Mouse (Mus musculus): ENCODE data around the gene Ctbp2. TPM values are rescaled to one million over a fixed set of nuclear protein-coding genes. Genes with fewer than 3 reads are reported as not detected.

Gene Ctbp2
- total and polyA plus RNA-seq, 3 experiments: 74.9 to 90.7 TPM; not detected in 1

DNA sequence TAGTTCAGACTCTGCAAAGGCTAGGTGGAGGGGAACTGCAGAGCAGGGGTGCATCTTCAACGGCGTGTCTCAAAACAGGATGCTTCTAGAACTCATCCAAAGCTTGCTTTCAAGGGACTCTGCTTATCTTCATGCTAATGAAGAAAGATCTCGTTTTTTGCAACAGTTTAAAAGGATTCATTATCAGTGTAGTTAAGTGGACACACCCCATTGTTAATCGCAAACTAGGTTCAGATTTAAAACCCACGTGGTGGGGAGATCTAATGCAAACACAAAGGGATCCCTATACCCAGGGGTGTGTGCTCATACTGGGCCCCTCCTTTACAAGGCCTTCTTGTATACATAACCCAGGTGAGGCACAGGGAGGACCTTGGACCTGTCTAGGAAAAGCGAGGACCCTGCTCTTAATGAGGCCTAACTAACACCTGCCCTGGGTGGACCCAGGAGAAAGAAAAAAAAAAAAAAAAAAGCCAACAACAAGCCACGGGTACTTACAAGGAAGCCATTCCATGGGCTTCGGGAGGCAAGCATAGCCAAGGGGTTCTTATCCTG, 94.6 kb downstream of the Ctbp2 start:
- H3K4me3 ChIP-seq (ENCODE audit: control insufficient read depth in 1 of 2, insufficient read depth in 1 of 2, low read depth in 2 of 2, low read length in 2 of 2): no peak overlapping the region
- TF ChIP-seq RCOR1 (IDR thresholded peaks at IDR 0.05; ENCODE audit: low read depth, low read length): peak; percentile 91
- peak; percentile 80 for TF ChIP-seq MAX (IDR thresholded peaks at IDR 0.05; ENCODE audit: low read length)
- TF ChIP-seq MYB (IDR thresholded peaks at IDR 0.05; ENCODE audit: low read depth, low read length): no peak
- peak; percentile 87 for TF ChIP-seq MXI1 (IDR thresholded peaks at IDR 0.05; ENCODE audit: low read depth, low read length)
- peak; percentile 42; the same call in 1 of the 2 replicates for TF ChIP-seq SIN3A (IDR thresholded peaks at IDR 0.05; ENCODE audit: low read length)
- TF ChIP-seq USF1 (IDR thresholded peaks at IDR 0.05; ENCODE audit: low read depth, low read length): peak; percentile 67
- TF ChIP-seq USF2 (IDR thresholded peaks at IDR 0.05; ENCODE audit: borderline replicate concordance in 1 of 2, insufficient read depth in 1 of 2, low read depth in 1 of 2, low read length in 2 of 2): no peak
- no peak for TF ChIP-seq TBP (IDR thresholded peaks at IDR 0.05; ENCODE audit: low read depth, low read length)
- peak in 1 of 2 experiments; percentile 16; a peak in 1 of 4 replicates for TF ChIP-seq EP300 (IDR thresholded peaks at IDR 0.05; ENCODE audit: low read depth in 1 of 2, low read length in 2 of 2)
- TF ChIP-seq GATA1 (IDR thresholded peaks at IDR 0.05; ENCODE audit: low read depth, low read length): peak; percentile 65
- no peaks in the 10 kb centered on the region for H3K27me3 ChIP-seq (ENCODE audit: control insufficient read depth in 1 of 2, insufficient read depth in 2 of 2, low read length in 2 of 2)
- H3K4me1 ChIP-seq (ENCODE audit: control insufficient read depth in 1 of 2, insufficient read depth in 2 of 2, low read length in 2 of 2): peaks cover 8 to 21% of the 10 kb centered on the region in 2 experiments
- no peak for DNase-seq (ENCODE audit: low read depth, low spot score)
- H3K9ac ChIP-seq (ENCODE audit: control insufficient read depth, low read depth, low read length, poor library complexity, severe bottlenecking): no peak overlapping the region
- no peaks in the 10 kb centered on the region for H3K9me3 ChIP-seq (replicated peaks; ENCODE audit: insufficient read depth, low read length)
- H3K36me3 ChIP-seq (ENCODE audit: control insufficient read depth in 1 of 2, insufficient read depth in 2 of 2, low read length in 2 of 2): peaks cover 2 to 22% of the 10 kb centered on the region in 2 experiments; a peak in 3 of 4 replicates
- H3K79me2 ChIP-seq (ENCODE audit: control insufficient read depth, insufficient read depth, low read length, poor library complexity): 0 out of 2 replicates have a peak, but pooled peaks cover 6% of the 10 kb centered on the region
- peak overlapping the region; percentile 29 for H3K27ac ChIP-seq (ENCODE audit: control insufficient read depth, low read depth, low read length)

GRCm38 (mm10) chr7:133029004-133029403, 95.2 kb downstream of the Ctbp2 start:
- Histone ChIP-seq H3K4me1 (ENCODE audit: control insufficient read depth in 1 of 2, insufficient read depth in 2 of 2, low read length in 2 of 2) (peaks cover 8 to 21% of the 10 kb centered on the region in 2 experiments), H3K36me3 (ENCODE audit: control insufficient read depth in 1 of 2, insufficient read depth in 2 of 2, low read length in 2 of 2) (peaks cover 2 to 22% of the 10 kb centered on the region in 2 experiments; a peak in 3 of 4 replicates), H3K4me3 (ENCODE audit: control insufficient read depth in 1 of 2, insufficient read depth in 1 of 2, low read depth in 2 of 2, low read length in 2 of 2) (no peak overlapping the region), H3K9me3 (replicated peaks; ENCODE audit: insufficient read depth, low read length) (no peaks in the 10 kb centered on the region), H3K27me3 (ENCODE audit: control insufficient read depth in 1 of 2, insufficient read depth in 2 of 2, low read length in 2 of 2) (no peaks in the 10 kb centered on the region), H3K27ac (ENCODE audit: control insufficient read depth, low read depth, low read length) (peak overlapping the region; percentile 29), H3K79me2 (ENCODE audit: control insufficient read depth, insufficient read depth, low read length, poor library complexity) (0 out of 2 replicates have a peak, but pooled peaks cover 6% of the 10 kb centered on the region), H3K9ac (ENCODE audit: control insufficient read depth, low read depth, low read length, poor library complexity, severe bottlenecking) (no peak overlapping the region)
- TF ChIP-seq TAL1 (IDR thresholded peaks at IDR 0.05; ENCODE audit: low read length) (no peak), GATA1 (IDR thresholded peaks at IDR 0.05; ENCODE audit: low read depth, low read length) (peak; percentile 70), MAFK (IDR thresholded peaks at IDR 0.05; ENCODE audit: borderline replicate concordance, low read depth, low read length) (no peak), EP300 (IDR thresholded peaks at IDR 0.05; ENCODE audit: low read depth in 1 of 2, low read length in 2 of 2) (peak; percentile 46 to 51; a peak in 3 of 4 replicates), ETS1 (IDR thresholded peaks at IDR 0.05; ENCODE audit: low read depth, low read length) (0 out of 2 replicates have a peak, but pooled peaks have one; percentile 46), NELFE (IDR thresholded peaks at IDR 0.05; ENCODE audit: low read depth, low read length) (0 out of 2 replicates have a peak, but pooled peaks have one; percentile 16)
- DNase-seq (ENCODE audit: low read depth, low spot score): peak; percentile 65
